Mouse (Mus musculus) splenic B cell, adult 2 months (primary cell): ENCODE measurements around the gene Gm12184.
"Not testable (repeated sequence)": the region's sequence is repeated elsewhere in the genome, so short reads cannot be mapped to it uniquely, and the experiment has no call there.

ENCODE experiments used
- DNase-seq: peaks from one replicate; pipeline ENCODE4 v3.0.0-alpha.2; 2011; ENCODE audit warnings: low read depth, low spot score
- H3K27me3 ChIP-seq: 2 replicates; pipeline ENCODE4 v1.6.1; 2012; ENCODE audit warnings: mild to moderate bottlenecking, low read length, moderate library complexity, mixed read lengths; ENCODE audit not compliant: control insufficient read depth, poor library complexity, insufficient read depth, severe bottlenecking
- H3K36me3 ChIP-seq: 2 replicates; pipeline ENCODE4 v1.6.1; 2012; ENCODE audit warnings: mild to moderate bottlenecking, low read length, moderate library complexity, mixed read lengths; ENCODE audit not compliant: control insufficient read depth, poor library complexity, insufficient read depth, severe bottlenecking

The Gm12184 gene

DNA sequence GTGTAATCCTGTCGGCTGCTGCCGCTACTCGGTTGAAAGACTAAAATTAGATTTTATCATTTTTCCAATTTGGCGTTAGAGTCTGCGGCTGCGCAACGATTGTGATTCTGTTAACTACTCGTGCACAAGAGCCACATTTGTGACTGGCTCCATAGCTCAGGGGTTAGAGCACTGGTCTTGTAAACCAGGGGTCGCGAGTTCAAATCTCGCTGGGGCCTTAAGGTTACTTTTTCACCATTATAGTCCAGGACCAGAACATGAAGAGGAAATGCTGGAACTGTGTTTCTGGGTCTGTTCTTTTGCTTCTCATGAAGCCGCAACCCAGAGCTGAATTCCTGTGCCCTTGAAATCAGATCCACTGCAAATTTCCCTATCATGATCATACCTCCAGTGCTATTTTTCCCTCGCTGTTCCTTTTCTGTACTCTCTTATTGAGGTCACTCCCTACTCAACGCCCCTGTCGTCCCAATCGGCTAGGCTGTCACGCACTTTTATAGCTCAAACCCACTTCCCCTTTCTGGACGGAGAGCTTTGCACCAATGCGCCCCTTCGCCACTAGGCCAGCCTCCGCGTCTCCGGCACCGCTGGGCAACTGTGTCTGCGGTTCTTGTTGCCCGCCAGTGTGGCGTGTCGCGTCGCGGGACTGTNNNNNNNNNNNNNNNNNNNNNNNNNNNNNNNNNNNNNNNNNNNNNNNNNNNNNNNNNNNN lies 27.2 kb upstream of the Gm12184 start:
- DNase-seq: peak; percentile 93
- Histone ChIP-seq H3K27me3 (no peaks in the 10 kb centered on the region), H3K36me3 (peaks cover 8% of the 10 kb centered on the region; the same call in 1 of the 2 replicates)

DNA sequence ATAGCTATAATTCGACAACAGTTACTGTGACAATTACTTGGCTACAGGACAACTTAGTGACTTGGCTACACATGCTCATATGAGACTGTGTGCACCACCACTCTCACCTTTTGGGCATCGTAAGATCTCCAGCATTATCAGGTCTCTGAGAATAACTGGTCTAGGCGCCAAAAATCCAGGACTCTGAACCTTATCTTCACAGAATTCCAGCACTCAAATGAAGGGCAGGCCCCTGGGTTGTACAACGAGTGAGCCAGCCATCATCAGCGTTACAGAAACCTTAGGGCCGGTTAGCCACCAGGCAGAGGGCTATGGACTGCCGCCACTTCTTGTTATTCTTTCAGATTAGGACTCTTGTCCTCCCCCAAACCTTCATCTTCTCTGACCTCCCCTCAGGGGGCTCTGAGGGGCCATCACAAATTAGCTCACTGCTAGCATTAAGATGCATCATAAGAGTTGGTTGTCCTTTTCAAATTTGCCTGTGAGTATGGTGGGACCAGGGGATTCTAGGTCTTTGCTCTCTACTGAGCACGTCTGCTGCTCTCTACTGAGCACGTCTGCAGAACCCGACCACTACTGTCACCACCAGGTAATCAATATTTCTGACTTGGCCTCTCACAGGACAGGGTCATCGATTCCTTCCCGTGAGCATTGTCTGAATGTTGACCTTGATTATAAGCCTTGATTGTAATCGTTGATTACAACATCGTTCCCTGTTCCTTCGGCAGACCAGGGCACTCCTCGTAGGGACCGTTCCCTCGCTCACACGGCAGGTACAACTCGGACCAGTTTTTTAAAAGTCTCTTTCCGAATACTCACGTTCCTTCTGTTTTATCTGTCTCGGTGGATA lies 26.4 kb upstream of the Gm12184 start:
- H3K27me3 ChIP-seq: no peaks in the 10 kb centered on the region
- peaks cover 10% of the 10 kb centered on the region; the same call in 1 of the 2 replicates for H3K36me3 ChIP-seq
- no peak for DNase-seq

GRCm38 (mm10) chr11:48852190-48852589 lies 25.7 kb upstream of the Gm12184 start:
- DNase-seq: no peak
- peaks cover 11% of the 10 kb centered on the region; the same call in 1 of the 2 replicates for H3K36me3 ChIP-seq
- no peaks in the 10 kb centered on the region for H3K27me3 ChIP-seq

GRCm38 (mm10) chr11:48851270-48851995 lies 25.0 kb upstream of the Gm12184 start:
- Histone ChIP-seq H3K36me3 (peaks cover 13% of the 10 kb centered on the region; the same call in 1 of the 2 replicates), H3K27me3 (no peaks in the 10 kb centered on the region)
- DNase-seq: peak; percentile 64

DNA sequence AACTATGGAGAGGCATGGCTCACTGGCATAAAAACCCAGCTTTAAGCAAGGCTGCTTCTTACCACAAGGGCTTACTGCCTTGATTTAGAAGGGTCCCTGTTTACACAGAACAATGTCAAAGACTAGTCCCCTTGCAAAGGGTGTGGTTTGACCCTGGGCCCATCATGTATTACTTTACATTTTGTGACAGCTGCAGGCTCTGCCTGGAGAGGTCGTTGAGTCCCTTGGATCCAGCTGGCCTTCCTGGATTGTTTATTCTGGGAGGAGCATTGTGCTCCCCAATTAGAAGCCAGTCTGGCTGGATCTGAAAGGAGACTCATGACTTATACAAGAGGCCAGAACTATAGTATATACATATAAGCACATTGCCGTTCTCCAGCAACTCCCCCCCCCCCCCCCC lies 23.8 kb upstream of the Gm12184 start:
- Histone ChIP-seq H3K36me3 (peaks cover 14% of the 10 kb centered on the region; the same call in 1 of the 2 replicates), H3K27me3 (no peaks in the 10 kb centered on the region)
- no peak for DNase-seq

DNA sequence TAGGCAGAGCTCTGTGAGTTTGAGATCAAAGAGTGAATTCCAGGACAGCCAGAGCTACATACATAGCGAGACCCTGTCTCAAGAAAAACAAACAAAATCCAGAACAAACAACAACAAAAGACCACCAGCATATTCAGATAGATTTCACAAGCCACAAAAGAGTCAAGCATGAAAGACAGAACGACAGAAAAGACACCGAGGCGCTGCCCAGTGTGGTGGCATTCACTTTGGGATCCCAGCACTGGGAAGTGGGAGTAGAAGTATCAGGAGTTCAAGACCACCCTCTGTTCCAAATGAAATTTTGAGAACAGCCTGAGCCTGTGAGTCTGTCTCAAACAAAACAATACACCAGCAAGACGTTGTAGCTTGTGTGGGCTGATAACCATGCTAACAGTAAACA lies 20.4 kb upstream of the Gm12184 start:
- H3K36me3 ChIP-seq: peaks cover 14% of the 10 kb centered on the region; the same call in 1 of the 2 replicates
- no peaks in the 10 kb centered on the region for H3K27me3 ChIP-seq
- DNase-seq: no peak

DNA sequence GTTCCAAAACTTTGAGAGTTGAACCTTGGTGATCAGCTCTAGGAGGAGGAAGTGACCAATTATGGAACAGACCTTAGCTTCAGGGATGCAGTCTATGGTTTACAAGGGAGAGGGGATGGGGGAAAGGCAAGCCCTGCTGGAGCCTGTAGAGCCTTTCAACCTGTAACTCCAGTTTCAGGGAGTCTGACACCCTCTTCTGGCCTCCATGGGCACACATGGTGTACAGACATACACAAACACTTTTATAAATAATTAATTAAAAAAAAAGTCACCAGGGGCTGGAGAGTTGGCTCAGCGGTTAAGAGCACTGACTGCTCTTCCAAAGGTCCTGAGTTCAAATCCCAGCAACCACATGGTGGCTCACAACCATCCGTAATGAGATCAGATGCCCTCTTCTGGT lies 19.9 kb upstream of the Gm12184 start:
- H3K36me3 ChIP-seq: peaks cover 14% of the 10 kb centered on the region; the same call in 1 of the 2 replicates
- H3K27me3 ChIP-seq: not testable (repeated sequence)
- DNase-seq: peak; percentile 23

- Histone ChIP-seq H3K36me3 (peaks cover 16% of the 10 kb centered on the region; the same call in 1 of the 2 replicates), H3K27me3 (no peaks in the 10 kb centered on the region)
- peak; percentile 46 for DNase-seq
These were observed 18.9 kb upstream of the Gm12184 start for GRCm38 (mm10) chr11:48845244-48845815.

- no peaks in the 10 kb centered on the region for H3K27me3 ChIP-seq
- H3K36me3 ChIP-seq: peaks cover 11% of the 10 kb centered on the region; the same call in 1 of the 2 replicates
- DNase-seq: no peak
These were observed 17.9 kb upstream of the Gm12184 start for GRCm38 (mm10) chr11:48844309-48844708.

DNA sequence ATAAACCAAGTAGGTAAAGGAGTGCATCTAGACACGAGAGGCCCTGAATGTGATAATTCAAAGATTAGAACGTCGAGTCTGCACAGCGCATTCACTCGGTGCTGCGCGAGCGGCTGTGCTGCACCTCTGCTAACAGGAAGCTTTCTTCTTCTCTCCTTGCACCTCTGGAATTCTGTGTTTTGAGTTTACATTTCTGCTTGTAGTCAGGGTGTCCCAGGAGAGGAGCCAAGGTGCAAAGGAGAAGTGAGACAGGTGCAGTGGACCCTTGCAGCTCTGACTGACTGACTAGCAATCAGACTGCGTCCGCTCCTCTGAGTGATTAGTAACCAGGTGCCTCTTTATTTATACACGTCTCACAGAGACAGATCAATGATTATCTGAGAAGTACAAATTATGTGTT lies 16.7 kb upstream of the Gm12184 start:
- DNase-seq: peak; percentile 91
- Histone ChIP-seq H3K27me3 (no peaks in the 10 kb centered on the region), H3K36me3 (peaks cover 6% of the 10 kb centered on the region; the same call in 1 of the 2 replicates)

DNA sequence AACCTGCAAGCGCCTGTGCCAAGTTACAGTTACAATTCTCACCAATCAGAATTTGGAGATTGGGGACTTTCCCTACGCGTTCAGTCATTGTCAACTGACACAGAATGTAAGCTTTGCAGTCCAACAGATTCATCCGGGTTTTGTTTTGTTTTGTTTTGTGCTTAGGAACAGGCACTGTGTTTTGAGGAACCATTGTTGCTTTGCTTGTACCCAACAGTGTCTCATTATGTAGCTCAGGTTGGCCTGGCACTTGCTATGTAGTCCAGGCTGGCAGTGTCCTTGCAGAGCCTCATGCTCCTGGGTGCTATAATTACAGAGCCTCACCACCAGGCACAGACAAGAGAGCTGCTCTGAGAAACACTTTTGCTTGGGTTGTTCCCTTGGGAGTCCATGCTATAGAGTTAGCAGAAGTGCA lies 15.9 kb upstream of the Gm12184 start:
- peaks cover 6% of the 10 kb centered on the region; the same call in 1 of the 2 replicates for H3K36me3 ChIP-seq
- peak; percentile 90 for DNase-seq
- no peaks in the 10 kb centered on the region for H3K27me3 ChIP-seq

DNA sequence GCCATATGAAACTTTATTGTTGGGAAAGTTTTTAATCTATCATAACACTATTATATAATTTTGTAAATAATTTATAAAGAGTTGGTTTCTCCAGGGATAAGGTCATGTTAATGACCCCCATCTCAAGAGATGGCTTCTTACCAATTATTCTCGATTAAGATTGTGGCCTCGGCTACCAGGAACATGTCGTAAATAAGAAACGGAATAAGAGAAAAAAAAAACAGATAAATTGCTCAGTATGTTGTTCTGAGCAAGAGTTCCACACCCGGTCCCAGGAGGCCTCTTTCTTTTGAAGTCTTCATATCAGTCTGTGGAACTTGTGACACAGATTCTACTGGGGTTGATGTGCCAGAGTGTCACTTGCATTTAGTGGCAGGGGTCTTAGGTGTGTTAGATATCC lies 14.8 kb upstream of the Gm12184 start:
- peaks cover 3% of the 10 kb centered on the region; the same call in 1 of the 2 replicates for H3K36me3 ChIP-seq
- H3K27me3 ChIP-seq: no peaks in the 10 kb centered on the region
- peak; percentile 46 for DNase-seq

DNA sequence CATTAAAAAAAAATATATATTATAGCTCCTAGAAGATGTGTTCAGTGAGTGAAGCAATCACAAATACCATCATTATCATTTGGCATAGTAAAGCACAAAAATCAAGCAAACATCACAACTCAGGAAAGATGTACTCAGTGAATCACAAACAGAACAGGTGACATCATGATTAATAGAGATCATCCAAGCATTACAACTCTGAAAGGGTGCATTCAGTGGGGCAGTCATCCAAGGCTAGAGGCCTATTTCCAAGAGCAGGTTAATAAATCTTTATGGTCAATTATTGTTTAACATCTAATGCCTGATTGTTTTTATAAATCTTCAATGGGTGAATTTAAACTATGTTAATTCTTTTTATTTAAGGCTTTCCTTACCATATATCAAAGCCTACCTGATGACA lies 14.3 kb upstream of the Gm12184 start:
- Histone ChIP-seq H3K36me3 (peaks cover 2% of the 10 kb centered on the region; the same call in 1 of the 2 replicates), H3K27me3 (no peaks in the 10 kb centered on the region)
- DNase-seq: peak; percentile 26
